Mouse (Mus musculus) CH12.LX (cell line): ENCODE results near the gene Rragc. TPM values are rescaled to one million over a fixed set of nuclear protein-coding genes. Genes with fewer than 3 reads are reported as not detected.

Source experiments
- DNase-seq: peaks from one replicate; pipeline ENCODE4 v3.0.0-alpha.2; 2013; ENCODE audit errors: extremely low read depth
- H3K27ac ChIP-seq: 2 replicates; pipeline ENCODE4 v1.5.1; 2012; ENCODE audit warnings: low read depth, mild to moderate bottlenecking, control low read depth, moderate library complexity; ENCODE audit not compliant: insufficient read depth
- H3K27me3 ChIP-seq: replicated peaks from 2 replicates; pipeline ENCODE3; 2012; ENCODE audit warnings: inconsistent platforms
- H3K36me3 ChIP-seq, 2 experiments: replicated peaks in 1 of 2; 2 replicates each; pipeline versions ENCODE3 to v1.6.1; 2012; ENCODE audit warnings: inconsistent platforms in 1 of 2, low read length in 1 of 2, mild to moderate bottlenecking in 1 of 2, mixed read lengths in 1 of 2, moderate library complexity in 1 of 2; ENCODE audit not compliant: control insufficient read depth in 1 of 2, insufficient read depth in 1 of 2
- H3K4me1 ChIP-seq, 2 experiments: 2 replicates each; pipeline ENCODE4 v1.6.1; 2012; ENCODE audit warnings: inconsistent platforms in 1 of 2, moderate library complexity in 1 of 2; ENCODE audit not compliant: insufficient read depth in 2 of 2, control insufficient read depth in 1 of 2
- H3K4me2 ChIP-seq: 2 replicates; pipeline ENCODE4 v1.6.1; 2012; ENCODE audit warnings: low read depth, mild to moderate bottlenecking, control low read depth; ENCODE audit not compliant: poor library complexity, insufficient read depth, severe bottlenecking
- H3K4me3 ChIP-seq, 3 experiments: fragments of 150-350 bp in 1 of 3; sonication (generic) in 1 of 3; replicated peaks in 1 of 3; 2 replicates each; pipeline versions ENCODE3 to v1.5.1; 2011 to 2012; ENCODE audit warnings: low read depth in 2 of 3, low read length in 2 of 3, mild to moderate bottlenecking in 2 of 3, moderate library complexity in 2 of 3, control low read depth in 1 of 3, improper control_type of control experiment in 1 of 3, inconsistent platforms in 1 of 3, mixed read lengths in 1 of 3; ENCODE audit not compliant: poor library complexity in 1 of 3
- H3K79me2 ChIP-seq: replicated peaks from 2 replicates; pipeline ENCODE4 v1.6.1; 2012; ENCODE audit warnings: mild to moderate bottlenecking, moderate library complexity; ENCODE audit not compliant: control insufficient read depth, poor library complexity, insufficient read depth, severe bottlenecking; ENCODE audit errors: extremely low read depth
- H3K9ac ChIP-seq: 2 replicates; pipeline ENCODE4 v1.6.1; 2012; ENCODE audit warnings: low read depth, mild to moderate bottlenecking, control low read depth, moderate library complexity; ENCODE audit not compliant: insufficient read depth
- H3K9me3 ChIP-seq: replicated peaks from 2 replicates; pipeline ENCODE3; 2012; ENCODE audit warnings: low read length, inconsistent platforms, mixed read lengths
- CHD1 ChIP-seq: IDR thresholded peaks from 2 replicates; pipeline ENCODE4 v1.6.1; 2012; ENCODE audit warnings: low read depth, low read length, improper control_type of control experiment, inconsistent platforms
- CTCF ChIP-seq, 2 experiments: IDR thresholded peaks in 1 of 2; conservative IDR thresholded peaks in 1 of 2; 2 replicates each; pipeline ENCODE4 v1.5.1; 2011 to 2012; ENCODE audit warnings: low read depth in 2 of 2, low read length in 2 of 2, improper control_type of control experiment in 1 of 2, inconsistent platforms in 1 of 2, mild to moderate bottlenecking in 1 of 2, moderate library complexity in 1 of 2
- ELF1 ChIP-seq: IDR thresholded peaks from 2 replicates; pipeline ENCODE4 v1.6.1; 2014; ENCODE audit warnings: low read depth, mild to moderate bottlenecking, inconsistent platforms, low read length, improper control_type of control experiment
- HCFC1 ChIP-seq: IDR thresholded peaks from 2 replicates; pipeline ENCODE4 v1.6.1; 2012; ENCODE audit warnings: low read depth, mild to moderate bottlenecking, inconsistent platforms, low read length, improper control_type of control experiment
- JUN ChIP-seq: IDR thresholded peaks from 2 replicates; pipeline ENCODE4 v1.6.1; 2011; ENCODE audit warnings: low read depth, mild to moderate bottlenecking, low read length, improper control_type of control experiment, moderate library complexity; ENCODE audit not compliant: insufficient read depth
- KAT2A ChIP-seq: IDR thresholded peaks from 2 replicates; pipeline ENCODE4 v1.6.1; 2012; ENCODE audit warnings: low read length, improper control_type of control experiment, inconsistent platforms; ENCODE audit not compliant: insufficient replicate concordance
- MAX ChIP-seq: IDR thresholded peaks from 2 replicates; pipeline ENCODE4 v1.6.1; 2011; ENCODE audit warnings: low read length, improper control_type of control experiment
- MAZ ChIP-seq: IDR thresholded peaks from 2 replicates; pipeline ENCODE4 v1.6.1; 2012; ENCODE audit warnings: low read depth, mild to moderate bottlenecking, inconsistent platforms, low read length, improper control_type of control experiment, moderate library complexity
- MXI1 ChIP-seq: IDR thresholded peaks from 2 replicates; pipeline ENCODE4 v1.6.1; 2011; ENCODE audit warnings: mild to moderate bottlenecking, low read depth, low read length, improper control_type of control experiment
- MYC ChIP-seq: IDR thresholded peaks from 2 replicates; pipeline ENCODE4 v1.6.1; 2011; ENCODE audit warnings: low read depth, mild to moderate bottlenecking, improper control_type of control experiment, low read length
- NELFE ChIP-seq: IDR thresholded peaks from 2 replicates; pipeline ENCODE4 v1.6.1; 2011; ENCODE audit warnings: low read depth, low read length, improper control_type of control experiment
- NRF1 ChIP-seq: IDR thresholded peaks from 2 replicates; pipeline ENCODE4 v1.6.1; 2014; ENCODE audit warnings: low read depth, mild to moderate bottlenecking, inconsistent platforms, low read length, improper control_type of control experiment, moderate library complexity
- RAD21 ChIP-seq: IDR thresholded peaks from 2 replicates; pipeline ENCODE4 v1.6.1; 2011; ENCODE audit warnings: low read depth, mild to moderate bottlenecking, low read length, improper control_type of control experiment, moderate library complexity
- RCOR1 ChIP-seq: conservative IDR thresholded peaks from 2 replicates; pipeline ENCODE4 v1.6.1; 2012; ENCODE audit warnings: low read depth, mild to moderate bottlenecking, inconsistent platforms, low read length, improper control_type of control experiment
- SIN3A ChIP-seq: IDR thresholded peaks from 2 replicates; pipeline ENCODE4 v1.6.1; 2012; ENCODE audit warnings: low read length, improper control_type of control experiment, inconsistent platforms
- SMC3 ChIP-seq: IDR thresholded peaks from 2 replicates; pipeline ENCODE4 v1.6.1; 2011; ENCODE audit warnings: low read depth, low read length, improper control_type of control experiment
- TCF12 ChIP-seq: IDR thresholded peaks from 2 replicates; pipeline ENCODE4 v1.6.1; 2014; ENCODE audit warnings: low read depth, mild to moderate bottlenecking, inconsistent platforms, low read length, improper control_type of control experiment
- UBTF ChIP-seq: IDR thresholded peaks from 2 replicates; pipeline ENCODE4 v1.6.1; 2012; ENCODE audit warnings: low read depth, mild to moderate bottlenecking, inconsistent platforms, low read length, improper control_type of control experiment, moderate library complexity
- USF1 ChIP-seq: IDR thresholded peaks from 2 replicates; pipeline ENCODE4 v1.6.1; 2014; ENCODE audit warnings: low read depth, mild to moderate bottlenecking, inconsistent platforms, low read length, improper control_type of control experiment
- ZKSCAN1 ChIP-seq: IDR thresholded peaks from 2 replicates; pipeline ENCODE4 v1.6.1; 2012; ENCODE audit warnings: low read depth, inconsistent platforms, low read length, improper control_type of control experiment, borderline replicate concordance
- dilution Hi-C: fragments of 300-500 bp; cut with MboI; formaldehyde crosslinking; loops from 2 replicates; pipeline ENCODE4 v1.14.3; 2020; ENCODE audit warnings: low sequenced_read_pairs; ENCODE audit not compliant: extremely low pct_unique_long_range_greater_than_20kb, extremely low pct_ligation_motif_present
- in situ Hi-C: fragments of 300-500 bp; cut with MboI; formaldehyde crosslinking; loops from 3 replicates; pipeline ENCODE4 v1.14.3; 2019; ENCODE audit warnings: low sequenced_read_pairs, low pct_ligation_motif_present, low pct_unique_long_range_greater_than_20kb, mixed read lengths
- polyA plus RNA-seq: library from polyadenylated mRNA; unstranded; fragments of >175 nt; gene quantifications from 2 replicates; pipeline ENCODE4 v1.2.1, GENCODE M21; 2012; ENCODE audit warnings: low read depth; ENCODE audit not compliant: insufficient read length
- total RNA-seq, 2 experiments: library from RNA; depleted of rRNA; stranded (reverse); fragments of 300-350 nt in 1 of 2; fragments of >200 nt in 1 of 2; gene quantifications; 2 replicates each; pipeline ENCODE4 v1.2.3; 2012 to 2014

Gene Rragc
- total and polyA plus RNA-seq, 3 experiments, result 24.0 to 67.6 (median 49.1) TPM

DNA sequence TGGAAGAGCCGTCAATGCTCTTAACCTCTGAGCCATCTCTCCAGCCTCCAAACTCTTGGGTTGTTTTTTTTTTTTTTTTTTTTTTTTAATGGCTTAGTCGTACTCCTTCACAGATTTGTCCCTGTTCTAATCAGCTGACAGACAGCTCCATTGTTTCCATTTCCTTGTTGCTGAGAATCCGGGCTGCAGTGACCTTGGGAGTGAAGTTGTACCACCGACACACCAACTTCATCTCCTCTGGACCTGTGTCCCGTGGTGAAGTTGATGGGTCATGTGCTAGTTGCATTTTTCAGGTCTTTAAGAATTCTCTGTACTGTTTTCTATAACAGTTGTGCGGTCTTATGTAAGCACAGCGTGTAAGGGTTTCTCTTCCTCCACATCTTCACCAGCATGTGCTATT, 52.2 kb downstream of the Rragc start:
- no peak overlapping the region for H3K4me3 ChIP-seq
- no peak overlapping the region for H3K4me2 ChIP-seq
- no peak for DNase-seq
- H3K36me3 ChIP-seq, result no peaks in the 10 kb centered on the region
- peaks cover 12% of the 10 kb centered on the region for H3K9me3 ChIP-seq
- no peaks in the 10 kb centered on the region for H3K79me2 ChIP-seq
- in situ Hi-C loops, result loop anchor here (25.0 kb wide), 1 partner anchor 168 kb away; no protein-coding TSS in a partner anchor
- TF ChIP-seq UBTF, result no peak
- no peak for TF ChIP-seq MAX
- no peak for TF ChIP-seq NELFE
- TF ChIP-seq ELF1, result no peak
- no peak for TF ChIP-seq SMC3
- TF ChIP-seq HCFC1, result no peak
- TF ChIP-seq CHD1, result no peak
- TF ChIP-seq RAD21, result no peak
- TF ChIP-seq TCF12, result no peak
- no peak for TF ChIP-seq JUN
- no peak for TF ChIP-seq KAT2A
- TF ChIP-seq SIN3A, result no peak
- TF ChIP-seq MYC, result no peak
- TF ChIP-seq USF1, result no peak
- TF ChIP-seq ZKSCAN1, result no peak
- no peak for TF ChIP-seq MAZ
- TF ChIP-seq NRF1, result no peak
- TF ChIP-seq MXI1, result no peak
- TF ChIP-seq CTCF (conservative IDR thresholded peaks at IDR 0.05 in 1 of 2, IDR thresholded peaks at IDR 0.05 in 1 of 2; ENCODE audit: low read depth in 2 of 2, low read length in 2 of 2), result no peak
- TF ChIP-seq, all 38 proteins: peak for 0
- dilution Hi-C loops, result no loop called here
- H3K9ac ChIP-seq, result no peak overlapping the region
- no peaks in the 10 kb centered on the region for H3K4me1 ChIP-seq
- H3K27ac ChIP-seq, result no peak overlapping the region
- peaks cover 69% of the 10 kb centered on the region for H3K27me3 ChIP-seq

DNA sequence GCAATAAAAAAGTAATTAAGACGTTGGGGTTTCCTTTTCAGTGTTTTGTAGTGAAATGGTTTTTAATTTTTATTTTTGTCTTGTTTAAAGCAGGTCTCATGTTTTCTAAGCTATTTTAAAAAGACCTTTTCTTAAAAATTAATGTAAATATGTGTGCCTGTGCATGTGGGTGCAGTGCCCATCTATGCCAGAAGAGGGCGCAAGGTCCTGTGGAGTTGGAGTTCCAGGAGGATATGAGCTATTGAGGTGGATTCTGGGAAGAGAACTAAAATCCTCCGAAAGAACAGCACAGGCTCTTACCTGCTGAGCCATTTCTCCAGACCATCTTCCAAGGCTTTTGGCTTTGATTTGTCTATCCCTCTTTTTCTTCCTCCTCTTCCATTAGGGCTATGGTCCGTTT, 53.8 kb downstream of the Rragc start:
- Histone ChIP-seq H3K27ac (no peak overlapping the region), H3K9ac (no peak overlapping the region), H3K79me2 (no peaks in the 10 kb centered on the region), H3K4me3 (no peak overlapping the region), H3K27me3 (peaks cover 62% of the 10 kb centered on the region), H3K9me3 (peaks cover 12% of the 10 kb centered on the region), H3K4me2 (no peak overlapping the region), H3K4me1 (no peaks in the 10 kb centered on the region)
- in situ Hi-C loops (loop anchor here (25.0 kb wide), 1 partner anchor 166 kb away; no protein-coding TSS in a partner anchor), dilution Hi-C loops (no loop called here)
- no peak for DNase-seq
- TF ChIP-seq NRF1 (no peak), CTCF (conservative IDR thresholded peaks at IDR 0.05 in 1 of 2, IDR thresholded peaks at IDR 0.05 in 1 of 2; ENCODE audit: low read depth in 2 of 2, low read length in 2 of 2) (peak; percentile 41 to 43; a peak in 3 of 4 replicates), SMC3 (no peak), RCOR1 (no peak)
- TF ChIP-seq, all 38 proteins: peak for 1
- no peaks in the 10 kb centered on the region for H3K36me3 ChIP-seq
